Mouse (Mus musculus) ovary, postnatal 14 days (tissue): Measurements from ENCODE around the gene Sec61a2.

Experiments used
- DNase-seq: peaks from one replicate; pipeline ENCODE4 v3.0.0; 2022; ENCODE audit warnings: low spot score

Gene Sec61a2

GRCm38 (mm10) chr2:5894843-5895570 lies at the start of gene Sec61a2:
Gene Sec61a2, minus strand, starts transcription at chr2:5895432.
- DNase-seq, result peak; percentile 100

- no peak for DNase-seq
These were observed 47.8 kb upstream of the Sec61a2 start for GRCm38 (mm10) chr2:5943071-5943470.

GRCm38 (mm10) chr2:5942416-5943032 lies 47.3 kb upstream of the Sec61a2 start, which contains the start of gene Dhtkd1:
Gene Dhtkd1, minus strand, starts transcription at chr2:5942792.
- peak; percentile 36 for DNase-seq

GRCm38 (mm10) chr2:5941861-5942415 lies 46.7 kb upstream of the Sec61a2 start:
- DNase-seq, result no peak

GRCm38 (mm10) chr2:5940936-5941335 lies 45.7 kb upstream of the Sec61a2 start:
- no peak for DNase-seq

- no peak for DNase-seq
These were observed 44.7 kb upstream of the Sec61a2 start for GRCm38 (mm10) chr2:5939911-5940310.

GRCm38 (mm10) chr2:5939319-5939718 lies 44.1 kb upstream of the Sec61a2 start:
- no peak for DNase-seq

GRCm38 (mm10) chr2:5936550-5936949 lies 41.3 kb upstream of the Sec61a2 start:
- no peak for DNase-seq

- no peak for DNase-seq
These were observed 40.8 kb upstream of the Sec61a2 start for GRCm38 (mm10) chr2:5936068-5936467.

- DNase-seq, result no peak
These were observed 39.7 kb upstream of the Sec61a2 start for GRCm38 (mm10) chr2:5934936-5935335.

GRCm38 (mm10) chr2:5931938-5932337 lies 36.7 kb upstream of the Sec61a2 start:
- no peak for DNase-seq

- DNase-seq, result no peak
These were observed 35.2 kb upstream of the Sec61a2 start for GRCm38 (mm10) chr2:5930291-5931054.

- no peak for DNase-seq
These were observed 34.6 kb upstream of the Sec61a2 start for GRCm38 (mm10) chr2:5929793-5930192.

- DNase-seq, result no peak
These were observed 32.2 kb upstream of the Sec61a2 start for GRCm38 (mm10) chr2:5927481-5927880.

- DNase-seq, result no peak
These were observed 28.6 kb upstream of the Sec61a2 start for GRCm38 (mm10) chr2:5923786-5924185.

- DNase-seq, result no peak
These were observed 27.6 kb upstream of the Sec61a2 start for GRCm38 (mm10) chr2:5922823-5923222.

GRCm38 (mm10) chr2:5911282-5911965 lies 16.2 kb upstream of the Sec61a2 start:
- no peak for DNase-seq

- DNase-seq, result no peak
These were observed 11.4 kb upstream of the Sec61a2 start for GRCm38 (mm10) chr2:5906625-5907024.

- DNase-seq, result no peak
These were observed 10.9 kb upstream of the Sec61a2 start for GRCm38 (mm10) chr2:5906092-5906491.

- DNase-seq, result no peak
These were observed 4.9 kb upstream of the Sec61a2 start for GRCm38 (mm10) chr2:5900145-5900544.

GRCm38 (mm10) chr2:5894296-5894695 lies 936 bp downstream of the Sec61a2 start:
- DNase-seq, result no peak

- DNase-seq, result no peak
These were observed 5.8 kb downstream of the Sec61a2 start for GRCm38 (mm10) chr2:5889412-5889811.
